ENCODE assay signal across 32 mouse cellular contexts in the genomic region with DNA sequence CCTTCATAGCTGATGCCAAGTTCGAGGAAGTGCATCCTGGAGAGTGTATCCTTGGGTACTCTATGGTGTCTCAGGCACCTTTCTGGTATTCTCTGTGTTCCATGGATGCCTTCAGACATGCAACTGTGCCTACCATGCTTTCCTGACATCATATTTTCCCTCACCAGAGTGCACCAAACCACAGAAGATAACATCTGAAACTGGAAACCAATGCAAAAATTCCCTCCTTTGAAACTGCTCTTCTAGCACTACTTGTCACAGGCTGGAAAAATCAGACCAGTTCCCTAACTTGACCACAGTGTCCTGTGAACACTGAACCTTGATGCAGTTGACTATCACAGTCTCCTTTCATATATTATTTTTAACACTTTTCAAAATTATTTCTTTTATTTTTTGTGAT.
"Had no signal": no experiment of that assay in that cellular context is flagged by ENCODE, and none has a peak within 500 bp of the region (broad histone marks: within the 10 kb centered on the region; RNA-seq: fewer than 3 reads in every experiment).

No protein-coding gene starts in this region.

- H3K4me1 ChIP-seq: limb, embryonic 10.5 days; limb, embryonic 12.5 days; limb, embryonic 13.5 days; limb, embryonic 15.5 days; liver, embryonic 12.5 days; liver, embryonic 13.5 days; liver, embryonic 15.5 days; lung, embryonic 15.5 days; megakaryocyte, embryonic 14.5 days; midbrain, embryonic 10.5 days; midbrain, embryonic 12.5 days; midbrain, embryonic 13.5 days; midbrain, embryonic 15.5 days had no signal

- H3K9me3 ChIP-seq: limb, embryonic 10.5 days; limb, embryonic 12.5 days; limb, embryonic 13.5 days; limb, embryonic 15.5 days; liver, embryonic 12.5 days; liver, embryonic 13.5 days; liver, embryonic 15.5 days; lung, embryonic 15.5 days; megakaryocyte, embryonic 14.5 days; midbrain, embryonic 10.5 days; midbrain, embryonic 12.5 days; midbrain, embryonic 13.5 days; midbrain, embryonic 15.5 days had no signal

- H3K27ac ChIP-seq: left cerebral cortex, adult 2 months; limb, embryonic 10.5 days; limb, embryonic 12.5 days; limb, embryonic 13.5 days; limb, embryonic 15.5 days; liver, embryonic 12.5 days; liver, embryonic 13.5 days; liver, embryonic 14.5 days; liver, embryonic 15.5 days; lung, embryonic 15.5 days; macrophage; midbrain, embryonic 10.5 days; midbrain, embryonic 12.5 days; midbrain, embryonic 13.5 days; midbrain, embryonic 15.5 days had no signal

- H3K9ac ChIP-seq: limb, embryonic 12.5 days; limb, embryonic 13.5 days; limb, embryonic 15.5 days; liver, embryonic 12.5 days; liver, embryonic 13.5 days; liver, embryonic 14.5 days; liver, embryonic 15.5 days; liver, postnatal 0 days; lung, embryonic 14.5 days; lung, embryonic 15.5 days; midbrain, embryonic 12.5 days; midbrain, embryonic 13.5 days; midbrain, embryonic 15.5 days had no signal

- H3K27me3 ChIP-seq: limb, embryonic 12.5 days; limb, embryonic 13.5 days; limb, embryonic 15.5 days; liver, embryonic 12.5 days; liver, embryonic 13.5 days; liver, embryonic 15.5 days; lung, embryonic 15.5 days; megakaryocyte, embryonic 14.5 days; midbrain, embryonic 12.5 days; midbrain, embryonic 13.5 days; midbrain, embryonic 15.5 days had no signal

- H3K36me3 ChIP-seq: limb, embryonic 10.5 days; limb, embryonic 12.5 days; limb, embryonic 13.5 days; limb, embryonic 15.5 days; liver, embryonic 12.5 days; liver, embryonic 13.5 days; liver, embryonic 15.5 days; lung, embryonic 15.5 days; midbrain, embryonic 10.5 days; midbrain, embryonic 12.5 days; midbrain, embryonic 15.5 days had no signal

- ATAC-seq: liver, embryonic 12.5 days; liver, postnatal 0 days; lung, postnatal 0 days; midbrain, embryonic 13.5 days; midbrain, embryonic 15.5 days; midbrain, embryonic 16.5 days had no signal

- H3K4me2 ChIP-seq: limb, embryonic 12.5 days; limb, embryonic 13.5 days; limb, embryonic 15.5 days; liver, embryonic 11.5 days; liver, embryonic 12.5 days; liver, embryonic 13.5 days; liver, embryonic 15.5 days; lung, embryonic 14.5 days; lung, embryonic 15.5 days; midbrain, embryonic 11.5 days; midbrain, embryonic 12.5 days; midbrain, embryonic 13.5 days; midbrain, embryonic 15.5 days had no signal

- H3K4me3 ChIP-seq: left cerebral cortex, adult 2 months; limb, embryonic 10.5 days; limb, embryonic 12.5 days; limb, embryonic 13.5 days; limb, embryonic 15.5 days; liver, embryonic 12.5 days; liver, embryonic 13.5 days; liver, embryonic 15.5 days; lung, embryonic 15.5 days; megakaryocyte, embryonic 14.5 days; midbrain, embryonic 10.5 days; midbrain, embryonic 12.5 days; midbrain, embryonic 13.5 days; midbrain, embryonic 15.5 days; myocyte had no signal

- DNase-seq: left cerebral cortex, postnatal 4 days; liver; liver, embryonic 13.5 days; liver, postnatal 0 days; lung, adult 18-20 months; lung, adult 2 months; lung, embryonic 14.5 days; lung, postnatal 10 days; lung, postnatal 14 days; lung, postnatal 36 days; lung, postnatal 4 days; midbrain, embryonic 14.5 days had no signal
